Mouse (Mus musculus) MEL (cell line): Measurements from ENCODE around the gene Pitpnc1.

Experiments
- CTCF ChIP-seq, 3 experiments: IDR thresholded peaks in 2 of 3; conservative IDR thresholded peaks in 1 of 3; 2 replicates each; pipeline ENCODE4 v1.5.1; 2011 to 2012; ENCODE audit warnings: low read length in 3 of 3, low read depth in 2 of 3, mild to moderate bottlenecking in 2 of 3, improper control_type of control experiment in 1 of 3, inconsistent platforms in 1 of 3, mixed read lengths in 1 of 3, moderate library complexity in 1 of 3; ENCODE audit not compliant: control insufficient read depth in 1 of 3, insufficient read depth in 1 of 3, poor library complexity in 1 of 3, severe bottlenecking in 1 of 3
- E2F4 ChIP-seq: IDR thresholded peaks from 2 replicates; pipeline ENCODE4 v1.6.1; 2011; ENCODE audit warnings: low read depth, low read length, improper control_type of control experiment, borderline replicate concordance
- EP300 ChIP-seq, 2 experiments: IDR thresholded peaks; 2 replicates each; pipeline ENCODE4 v1.6.1; 2011; ENCODE audit warnings: improper control_type of control experiment in 2 of 2, low read length in 2 of 2, low read depth in 1 of 2, mild to moderate bottlenecking in 1 of 2
- ETS1 ChIP-seq: IDR thresholded peaks from 2 replicates; pipeline ENCODE4 v1.6.1; 2012; ENCODE audit warnings: low read depth, mild to moderate bottlenecking, inconsistent platforms, low read length, improper control_type of control experiment, moderate library complexity
- GATA1 ChIP-seq: IDR thresholded peaks from 2 replicates; pipeline ENCODE4 v1.6.1; 2011; ENCODE audit warnings: low read depth, low read length, improper control_type of control experiment
- KAT2A ChIP-seq: conservative IDR thresholded peaks from 2 replicates; pipeline ENCODE4 v1.6.1; 2012; ENCODE audit warnings: low read depth, low read length, improper control_type of control experiment, inconsistent platforms
- POLR2A ChIP-seq, 2 experiments: IDR thresholded peaks; 2 replicates each; pipeline ENCODE4 v1.6.1; 2011 to 2012; ENCODE audit warnings: low read length in 2 of 2, mild to moderate bottlenecking in 2 of 2, control low read depth in 1 of 2, improper control_type of control experiment in 1 of 2, low read depth in 1 of 2, moderate library complexity in 1 of 2; ENCODE audit not compliant: control insufficient read depth in 1 of 2, insufficient read depth in 1 of 2, poor library complexity in 1 of 2
- POLR2AphosphoS5 ChIP-seq: IDR thresholded peaks from 2 replicates; pipeline ENCODE4 v1.6.1; 2012; ENCODE audit warnings: low read depth, borderline replicate concordance, mild to moderate bottlenecking, inconsistent platforms, low read length, moderate library complexity, mixed read lengths
- SIN3A ChIP-seq: IDR thresholded peaks from 2 replicates; pipeline ENCODE4 v1.6.1; 2012; ENCODE audit warnings: low read length, improper control_type of control experiment, inconsistent platforms
- TAL1 ChIP-seq: IDR thresholded peaks from 2 replicates; pipeline ENCODE4 v1.6.1; 2012; ENCODE audit warnings: mild to moderate bottlenecking, inconsistent platforms, low read length, moderate library complexity, mixed read lengths
- ZC3H11A ChIP-seq: IDR thresholded peaks from 2 replicates; pipeline ENCODE4 v1.6.1; 2012; ENCODE audit warnings: low read depth, mild to moderate bottlenecking, inconsistent platforms, low read length, improper control_type of control experiment

- TF ChIP-seq CTCF (IDR thresholded peaks at IDR 0.05 in 2 of 3, conservative IDR thresholded peaks at IDR 0.05 in 1 of 3; ENCODE audit: control insufficient read depth in 1 of 3, insufficient read depth in 1 of 3, low read depth in 2 of 3, low read length in 3 of 3, poor library complexity in 1 of 3, severe bottlenecking in 1 of 3) (no peak), ETS1 (no peak), ZC3H11A (no peak), TAL1 (no peak), POLR2A (IDR thresholded peaks at IDR 0.05; ENCODE audit: control insufficient read depth in 1 of 2, insufficient read depth in 1 of 2, low read depth in 1 of 2, low read length in 2 of 2, poor library complexity in 1 of 2) (no peak), EP300 (IDR thresholded peaks at IDR 0.05; ENCODE audit: low read depth in 1 of 2, low read length in 2 of 2) (no peak), SIN3A (no peak), KAT2A (no peak), E2F4 (no peak), GATA1 (no peak), POLR2AphosphoS5 (no peak)
Measured at GRCm38 (mm10) chr11:107373154-107373553, 97.3 kb downstream of the Pitpnc1 start.
